Mouse (Mus musculus) kidney, adult 11 months (tissue): Measurements from ENCODE around the gene Vwa3a.

Source experiments
- DNase-seq: peaks from one replicate; pipeline ENCODE4 v3.0.0; 2022

Gene Vwa3a

GRCm38 (mm10) chr7:120838436-120839160 lies 99.5 kb downstream of the Vwa3a start:
- DNase-seq, result no peak

GRCm38 (mm10) chr7:120839786-120840185 lies 100.7 kb downstream of the Vwa3a start:
- DNase-seq, result no peak

GRCm38 (mm10) chr7:120842345-120843036 lies 103.4 kb downstream of the Vwa3a start, which contains the start of gene Eef2k:
Gene Eef2k (plus strand): TSS chr7:120842831.
- DNase-seq, result peak; percentile 86

- peak; percentile 58 for DNase-seq
These were observed 104.0 kb downstream of the Vwa3a start for GRCm38 (mm10) chr7:120843037-120843621.

GRCm38 (mm10) chr7:120843852-120844435 lies 104.8 kb downstream of the Vwa3a start:
- no peak for DNase-seq

GRCm38 (mm10) chr7:120844689-120845088 lies 105.6 kb downstream of the Vwa3a start:
- DNase-seq, result no peak

GRCm38 (mm10) chr7:120848831-120849512 lies 109.9 kb downstream of the Vwa3a start:
- DNase-seq, result no peak

- no peak for DNase-seq
These were observed 111.0 kb downstream of the Vwa3a start for GRCm38 (mm10) chr7:120850165-120850564.
